Mouse (Mus musculus) right cerebral cortex, adult 2 months (tissue): ENCODE measurements at regions not wholly inside any gene's neighbourhood (a gene's known extent, or its start where the extent isn't known, plus 50 kb on each side); places are given as distances from the start of the nearest gene placed in this dataset.

ENCODE experiments used
- DNase-seq, 2 experiments: peaks; one replicate each; pipeline ENCODE4 v3.0.0; 2021 to 2022; ENCODE audit warnings: low spot score in 2 of 2

DNA sequence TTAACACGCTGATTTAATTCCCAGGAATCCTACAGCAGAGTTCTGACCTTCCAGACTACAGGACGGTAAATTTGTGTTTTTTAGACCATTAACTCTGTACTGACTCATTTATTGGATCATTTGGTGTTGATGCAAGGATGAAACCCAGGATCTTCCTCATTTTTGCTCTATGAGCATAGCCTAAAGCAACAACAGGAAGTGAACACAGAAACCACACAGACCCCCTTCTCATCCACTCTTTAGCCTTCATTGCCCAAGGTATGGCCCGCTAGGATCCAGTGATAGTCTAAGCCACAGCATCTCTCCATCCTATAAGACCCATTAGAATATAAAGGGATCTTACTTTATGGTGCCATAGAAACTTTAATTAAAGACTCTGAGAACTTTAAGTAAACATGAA is 56.5 kb upstream of the Grin2b start:
- DNase-seq: no peak

DNA sequence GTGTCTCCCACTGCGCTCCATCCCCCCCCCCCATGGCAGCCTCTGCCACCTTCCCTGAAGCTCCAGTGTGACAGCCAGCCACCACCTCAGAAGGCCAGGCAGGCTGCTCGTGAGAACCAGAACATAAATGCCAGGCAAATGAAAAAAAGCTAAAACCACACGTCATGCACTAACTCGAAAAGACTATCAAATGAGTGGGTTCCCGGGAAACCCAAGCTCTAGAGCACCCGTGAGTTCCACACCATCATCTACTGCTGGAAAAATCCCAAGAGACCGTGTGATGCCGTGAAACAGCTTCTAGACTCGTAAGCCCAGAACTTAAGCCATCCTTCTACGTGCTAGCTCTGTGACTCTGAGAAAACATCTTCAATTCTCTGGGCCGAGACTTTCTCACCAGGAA is 62.2 kb upstream of the Grin2b start:
- peak; percentile 44 to 55 for DNase-seq

DNA sequence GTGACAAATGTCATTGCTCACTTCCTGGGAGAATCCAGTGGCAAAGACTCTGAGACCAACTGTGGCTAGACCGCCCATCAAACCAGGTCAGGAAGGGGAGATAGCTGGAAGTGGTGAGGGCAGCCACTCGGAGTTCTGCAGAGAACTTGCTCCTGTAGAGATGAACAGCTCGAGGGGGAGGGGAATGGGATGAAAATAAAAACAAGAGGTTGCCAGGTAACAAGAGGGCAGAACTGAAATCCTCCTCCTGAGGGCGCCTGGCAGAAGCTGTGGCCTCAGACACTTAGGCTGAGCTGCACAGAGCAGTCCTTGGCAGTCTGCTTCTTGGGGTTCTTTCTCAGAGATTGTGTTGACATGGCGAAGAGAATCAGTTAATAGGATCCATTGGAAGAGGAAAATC is 65.7 kb upstream of the Grin2b start:
- DNase-seq: no peak

DNA sequence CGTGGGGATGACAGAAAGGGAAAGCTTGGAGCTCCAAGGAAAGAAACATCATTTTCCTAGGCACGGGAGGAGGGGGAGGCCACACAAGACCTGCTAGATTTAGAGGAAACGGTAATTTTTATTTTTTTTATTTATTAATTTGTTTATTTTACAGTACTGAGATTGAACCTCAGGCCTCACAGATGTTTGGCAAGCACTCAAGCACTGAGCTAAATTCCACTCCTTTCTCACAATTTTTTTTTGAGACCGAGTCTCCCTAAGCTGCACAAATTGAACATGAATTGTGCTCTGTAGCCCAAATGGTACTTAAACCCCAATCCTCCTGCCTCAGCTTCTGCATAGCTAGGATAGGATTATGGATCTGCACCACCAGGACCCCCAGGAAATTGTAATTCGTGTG is 66.1 kb upstream of the Grin2b start:
- DNase-seq: no peak

DNA sequence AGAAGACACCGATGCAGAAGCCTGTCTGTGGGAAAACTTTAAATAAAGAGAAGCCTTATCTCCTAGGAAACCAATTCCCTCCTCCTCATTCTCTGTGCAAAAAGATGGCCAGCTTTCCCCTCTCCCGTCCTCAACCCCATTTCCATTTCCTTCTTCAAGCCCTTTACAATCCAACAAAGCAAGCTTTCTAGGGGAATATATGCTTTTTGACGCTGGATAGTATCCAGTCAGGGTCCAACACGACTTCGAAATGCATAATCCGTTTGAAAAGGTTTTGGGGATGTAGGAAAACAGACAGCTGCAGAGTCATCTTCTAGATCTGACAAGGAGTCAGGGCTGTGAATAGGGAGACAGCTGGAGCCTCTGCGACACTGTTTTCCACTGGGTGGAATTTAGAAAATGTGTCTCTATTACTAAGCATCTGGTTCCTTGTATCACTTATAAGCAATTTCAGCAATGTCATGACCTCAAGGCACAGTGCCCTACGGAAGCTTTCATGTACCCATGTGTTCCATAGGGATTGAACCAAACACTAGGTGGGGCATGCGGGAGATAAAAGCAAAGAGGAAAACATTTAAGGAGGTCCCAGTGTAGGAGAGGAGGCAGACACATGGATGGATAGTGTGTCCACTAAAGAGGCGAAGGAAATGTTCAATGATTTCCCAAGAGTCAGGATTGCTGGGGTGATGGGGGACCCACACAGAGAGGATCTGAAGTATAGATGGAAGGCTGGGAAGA is 68.4 kb upstream of the Grin2b start:
- peak; percentile 55 to 70 for DNase-seq

DNA sequence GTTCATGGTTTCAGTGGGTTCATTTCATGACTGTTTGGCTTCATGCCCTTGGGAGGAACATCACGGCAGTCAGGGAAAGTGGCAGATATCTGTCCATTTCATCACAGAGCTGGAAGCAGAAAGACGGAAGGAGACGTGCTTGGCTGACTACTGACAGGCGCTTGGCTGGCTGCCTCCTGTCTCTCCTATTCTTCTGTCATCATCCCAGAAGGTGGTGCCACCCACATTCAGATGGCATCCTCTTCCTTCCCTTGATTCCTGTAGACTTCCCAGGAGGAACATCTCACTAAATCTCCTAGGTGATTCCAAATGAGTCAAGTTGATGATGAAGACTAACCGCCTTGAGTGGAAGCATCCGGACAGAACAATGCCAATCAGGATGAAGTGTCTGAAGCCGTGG is 71.6 kb upstream of the Grin2b start:
- peak in 1 of 2 experiments; percentile 43 for DNase-seq

DNA sequence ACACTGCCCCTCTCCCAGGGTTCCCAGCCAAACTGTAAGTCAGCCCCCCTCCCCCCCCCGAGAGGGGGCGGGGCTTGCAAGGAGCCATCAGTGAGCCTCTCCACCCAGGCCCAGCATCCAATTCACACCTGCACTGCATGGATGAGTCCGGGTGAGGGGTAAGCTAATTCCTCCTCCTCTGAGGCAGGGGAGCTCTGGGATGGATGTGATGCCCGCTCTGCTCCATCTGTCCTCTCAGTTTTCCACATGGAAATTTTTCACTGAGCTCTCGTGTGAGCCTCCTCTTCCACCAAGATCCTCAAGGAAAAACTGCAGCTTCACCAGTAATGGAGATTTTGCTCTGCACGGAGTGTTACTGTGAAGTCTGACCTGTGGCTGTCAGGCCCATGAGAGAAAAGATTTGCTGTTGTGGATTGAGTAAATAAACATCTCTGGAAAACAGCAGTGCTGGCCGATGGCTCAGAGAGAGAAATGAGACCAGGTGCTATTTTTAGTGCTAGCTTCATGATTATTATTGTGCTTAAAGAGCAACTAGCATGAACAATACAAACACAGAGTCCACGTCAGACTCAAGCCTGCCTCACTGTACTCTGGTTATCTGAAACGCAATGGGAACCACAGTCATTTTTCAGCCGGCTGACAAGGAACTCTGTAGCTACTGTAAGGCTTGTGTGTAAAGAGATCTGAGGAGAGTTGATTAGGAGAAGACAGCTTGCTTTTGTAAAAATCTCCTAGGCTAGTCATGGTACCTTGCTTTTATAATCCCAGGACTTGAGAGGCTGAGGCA is 71.4 kb upstream of the Gm8994 start:
- DNase-seq: peak in 1 of 2 experiments; percentile 40

DNA sequence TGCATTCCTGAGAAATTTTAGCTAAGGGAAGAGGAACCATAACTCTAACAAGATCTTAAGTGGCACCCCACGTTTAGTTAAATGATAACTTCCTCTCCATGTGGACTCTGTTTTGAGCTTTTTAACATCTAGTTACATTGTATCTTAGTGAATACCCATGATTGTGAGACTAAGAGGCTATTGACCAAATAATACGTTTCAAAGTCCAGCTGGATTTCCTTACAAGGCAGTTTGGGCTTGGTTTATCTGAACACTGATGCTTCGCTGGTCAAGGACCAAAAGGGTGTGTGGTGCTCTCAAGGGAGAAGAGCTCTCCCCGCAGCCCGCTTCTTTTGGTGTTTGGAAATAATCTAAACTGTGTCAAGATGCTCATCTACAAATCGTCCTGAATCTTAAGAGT is 51.6 kb upstream of the Gm8994 start:
- DNase-seq: no peak

DNA sequence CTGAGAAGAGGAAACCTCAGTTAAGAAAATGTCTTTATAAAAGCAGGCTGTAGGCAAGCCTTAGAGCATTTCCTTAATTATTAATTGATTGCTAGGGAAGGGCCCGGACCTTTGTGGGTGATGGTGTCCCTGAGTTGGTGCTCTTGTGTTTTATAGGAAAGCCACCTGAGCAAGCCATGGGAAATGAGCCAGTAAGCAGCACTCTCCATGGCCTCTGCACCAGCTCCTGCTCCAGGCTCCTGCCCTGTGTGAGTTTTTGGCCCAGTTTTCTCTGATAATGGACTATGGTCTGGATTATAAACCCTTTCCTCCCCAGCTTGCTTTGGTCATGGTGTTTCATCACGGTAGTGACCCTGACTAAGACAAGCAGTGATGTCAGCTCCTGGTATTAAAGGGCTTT is 50.6 kb upstream of the Gm8994 start:
- DNase-seq: no peak
